Mouse (Mus musculus) forebrain, postnatal 0 days (tissue): ENCODE results near the gene Sorbs1. TPM values are rescaled to one million over a fixed set of nuclear protein-coding genes. Genes with fewer than 3 reads are reported as not detected.

Source experiments
- ATAC-seq: fragments of 200-750 bp; cut with Nextera tagmentation; 2 replicates; pipeline ENCODE4 v1.8.0; 2017; ENCODE audit warnings: mild to moderate bottlenecking, moderate library complexity
- DNase-seq: peaks from one replicate; pipeline ENCODE4 v3.0.0-alpha.2; 2015
- H3K27ac ChIP-seq: fragments of 300-500 bp; sonication (generic); 2 replicates; pipeline ENCODE4 v1.5.1; 2014; ENCODE audit warnings: low read depth, mild to moderate bottlenecking, antibody characterized with exemption, low read length, moderate library complexity, mixed read lengths
- H3K27me3 ChIP-seq: fragments of 300-500 bp; sonication (generic); 2 replicates; pipeline ENCODE4 v1.6.1; 2014; ENCODE audit warnings: mild to moderate bottlenecking, low read length, mixed read lengths; ENCODE audit not compliant: insufficient read depth
- H3K36me3 ChIP-seq: fragments of 300-500 bp; sonication (generic); 2 replicates; pipeline ENCODE4 v1.6.1; 2014; ENCODE audit warnings: mild to moderate bottlenecking, moderate library complexity; ENCODE audit not compliant: insufficient read depth
- H3K4me1 ChIP-seq: fragments of 300-500 bp; sonication (generic); 2 replicates; pipeline ENCODE4 v1.6.1; 2014; ENCODE audit warnings: antibody characterized with exemption; ENCODE audit not compliant: insufficient read depth
- H3K4me2 ChIP-seq: fragments of 300-500 bp; sonication (generic); 2 replicates; pipeline ENCODE4 v1.6.1; 2014; ENCODE audit warnings: low read depth, mild to moderate bottlenecking, moderate library complexity
- H3K4me3 ChIP-seq: fragments of 300-500 bp; sonication (generic); 2 replicates; pipeline ENCODE4 v1.5.1; 2014; ENCODE audit warnings: low read depth, low read length, mixed read lengths
- H3K9ac ChIP-seq: fragments of 300-500 bp; sonication (generic); 2 replicates; pipeline ENCODE4 v1.6.1; 2014; ENCODE audit warnings: mild to moderate bottlenecking
- H3K9me3 ChIP-seq: fragments of 300-500 bp; sonication (generic); 2 replicates; pipeline ENCODE4 v1.6.1; 2016; ENCODE audit warnings: low read length
- CTCF ChIP-seq: sonication (generic); IDR thresholded peaks from 2 replicates; pipeline ENCODE4 v1.5.1; 2016; ENCODE audit warnings: antibody characterized with exemption, control low read depth, low read depth
- WGBS: fragments of 180-500 bp; shearing (Covaris S2); extraction: QIAGEN DNeasy Blood & Tissue Kit; methylation state at CpG from one replicate; pipeline ENCODE4 v1.1.7; 2014; 5-methylcytosine and 5-hydroxymethylcytosine counted together
- polyA plus RNA-seq: library from polyadenylated mRNA; unstranded; fragments of >200 nt; fragmentation: Nextera tagmentation; extraction: Ambion mirVana; gene quantifications from 2 replicates; pipeline ENCODE4 v1.2.1, GENCODE M21; 2015
- total RNA-seq: library from RNA; depleted of rRNA; stranded (reverse); fragments of >200 nt; gene quantifications from 2 replicates; pipeline ENCODE4 v1.2.3, GENCODE M21; 2014

Gene Sorbs1
- total and polyA plus RNA-seq, 2 experiments from 2014 or later = 51.8 to 74.9 TPM

- TF ChIP-seq CTCF = no peak
- H3K4me3 ChIP-seq = no peak overlapping the region
- no peak overlapping the region for H3K9ac ChIP-seq
- H3K27ac ChIP-seq = no peak overlapping the region
- no peak for DNase-seq
- no peaks in the 10 kb centered on the region for H3K9me3 ChIP-seq
- no peak overlapping the region for H3K4me2 ChIP-seq
- ATAC-seq = no peak
- H3K27me3 ChIP-seq = no peaks in the 10 kb centered on the region
- H3K36me3 ChIP-seq = peaks cover 7% of the 10 kb centered on the region
- peaks cover 8% of the 10 kb centered on the region; the same call in 1 of the 2 replicates for H3K4me1 ChIP-seq
- 94% methylated on average over 10 of the region's 10 CpGs for WGBS
Observed at GRCm38 (mm10) chr19:40438907-40439306, 74.7 kb downstream of the Sorbs1 start.

GRCm38 (mm10) chr19:40437651-40438068 lies 75.9 kb downstream of the Sorbs1 start:
- H3K4me2 ChIP-seq = no peak overlapping the region
- peak overlapping the region; percentile 54 for H3K27ac ChIP-seq
- H3K9me3 ChIP-seq = no peaks in the 10 kb centered on the region
- no peak overlapping the region for H3K4me3 ChIP-seq
- H3K27me3 ChIP-seq = no peaks in the 10 kb centered on the region
- TF ChIP-seq CTCF = no peak
- ATAC-seq = peak; percentile 36
- WGBS = 31% methylated on average over 9 of the region's 9 CpGs
- H3K36me3 ChIP-seq = no peaks in the 10 kb centered on the region
- H3K4me1 ChIP-seq = peaks cover 14% of the 10 kb centered on the region
- no peak overlapping the region for H3K9ac ChIP-seq
- peak; percentile 51 for DNase-seq

- Histone ChIP-seq H3K9me3 (no peaks in the 10 kb centered on the region), H3K27me3 (no peaks in the 10 kb centered on the region), H3K4me3 (no peak overlapping the region), H3K27ac (peak overlapping the region; percentile 41; the same call in 1 of the 2 replicates), H3K4me2 (no peak overlapping the region), H3K36me3 (no peaks in the 10 kb centered on the region), H3K9ac (no peak overlapping the region), H3K4me1 (peaks cover 14% of the 10 kb centered on the region)
- no peak for ATAC-seq
- DNase-seq = no peak
- no peak for TF ChIP-seq CTCF
- WGBS = 49% methylated on average over 12 of the region's 12 CpGs
Observed at GRCm38 (mm10) chr19:40436465-40437200, 76.9 kb downstream of the Sorbs1 start.

- no peak overlapping the region for H3K4me2 ChIP-seq
- H3K4me1 ChIP-seq = peaks cover 14% of the 10 kb centered on the region
- no peak for TF ChIP-seq CTCF
- 74% methylated on average over 2 of the region's 2 CpGs for WGBS
- DNase-seq (no peak), ATAC-seq (no peak)
- H3K27me3 ChIP-seq = no peaks in the 10 kb centered on the region
- no peaks in the 10 kb centered on the region for H3K9me3 ChIP-seq
- no peak overlapping the region for H3K4me3 ChIP-seq
- H3K27ac ChIP-seq = no peak overlapping the region
- no peaks in the 10 kb centered on the region for H3K36me3 ChIP-seq
- no peak overlapping the region for H3K9ac ChIP-seq
Observed at GRCm38 (mm10) chr19:40435797-40436196, 77.8 kb downstream of the Sorbs1 start.

- Histone ChIP-seq H3K4me2 (no peak overlapping the region), H3K9me3 (no peaks in the 10 kb centered on the region), H3K27me3 (no peaks in the 10 kb centered on the region), H3K27ac (peak overlapping the region; percentile 84; the same call in 1 of the 2 replicates), H3K4me1 (peaks cover 14% of the 10 kb centered on the region), H3K4me3 (no peak overlapping the region), H3K36me3 (no peaks in the 10 kb centered on the region), H3K9ac (no peak overlapping the region)
- DNase-seq (no peak), ATAC-seq (no peak)
- 75% methylated on average over 7 of the region's 7 CpGs for WGBS
- TF ChIP-seq CTCF = no peak
Observed at GRCm38 (mm10) chr19:40435045-40435444, 78.5 kb downstream of the Sorbs1 start.

- no peaks in the 10 kb centered on the region for H3K36me3 ChIP-seq
- peak overlapping the region; percentile 84 for H3K27ac ChIP-seq
- peaks cover 14% of the 10 kb centered on the region for H3K4me1 ChIP-seq
- peak overlapping the region; percentile 7; the same call in 1 of the 2 replicates for H3K4me2 ChIP-seq
- H3K9ac ChIP-seq = no peak overlapping the region
- no peak overlapping the region for H3K4me3 ChIP-seq
- H3K27me3 ChIP-seq = no peaks in the 10 kb centered on the region
- peak; percentile 92 for ATAC-seq
- WGBS = 15% methylated on average over 10 of the region's 10 CpGs
- peak; percentile 81 for DNase-seq
- H3K9me3 ChIP-seq = no peaks in the 10 kb centered on the region
- no peak for TF ChIP-seq CTCF
Observed at GRCm38 (mm10) chr19:40434042-40434869, 79.3 kb downstream of the Sorbs1 start.
